Mouse (Mus musculus) hindbrain, embryonic 15.5 days (tissue): ENCODE measurements around the gene Ptprn2. TPM values are rescaled to one million over a fixed set of nuclear protein-coding genes. Genes with fewer than 3 reads are reported as not detected.

Source experiments
- ATAC-seq: fragments of 200-750 bp; cut with Nextera tagmentation; 2 replicates; pipeline ENCODE4 v1.8.0; 2017; ENCODE audit warnings: low read depth, moderate number of reproducible peaks, moderate TSS enrichment; ENCODE audit not compliant: low FRiP score
- H3K27ac ChIP-seq: fragments of 300-500 bp; sonication (generic); replicated peaks from 2 replicates; pipeline ENCODE4 v1.5.1; 2015; ENCODE audit warnings: mild to moderate bottlenecking, inconsistent platforms
- H3K27me3 ChIP-seq: fragments of 300-500 bp; sonication (generic); 2 replicates; pipeline ENCODE4 v1.6.1; 2015; ENCODE audit warnings: control low read depth, inconsistent platforms
- H3K36me3 ChIP-seq: fragments of 300-500 bp; sonication (generic); 2 replicates; pipeline ENCODE4 v1.6.1; 2015; ENCODE audit warnings: control low read depth, inconsistent platforms
- H3K4me1 ChIP-seq: fragments of 300-500 bp; sonication (generic); replicated peaks from 2 replicates; pipeline ENCODE4 v1.6.1; 2015; ENCODE audit warnings: control low read depth, inconsistent platforms
- H3K4me2 ChIP-seq: fragments of 300-500 bp; sonication (generic); 2 replicates; pipeline ENCODE4 v1.6.1; 2015; ENCODE audit warnings: moderate library complexity, mild to moderate bottlenecking, inconsistent platforms
- H3K4me3 ChIP-seq: fragments of 300-500 bp; sonication (generic); 2 replicates; pipeline ENCODE4 v1.5.1; 2015; ENCODE audit warnings: mild to moderate bottlenecking, inconsistent platforms
- H3K9ac ChIP-seq: fragments of 300-500 bp; sonication (generic); 2 replicates; pipeline ENCODE4 v1.6.1; 2015; ENCODE audit warnings: inconsistent platforms
- H3K9me3 ChIP-seq: fragments of 300-500 bp; sonication (generic); 2 replicates; pipeline ENCODE4 v1.6.1; 2016; ENCODE audit warnings: control low read depth, inconsistent platforms
- WGBS: fragments of 180-500 bp; shearing (Covaris S2); methylation state at CpG from one replicate; pipeline ENCODE4 v1.1.7; 2015; 5-methylcytosine and 5-hydroxymethylcytosine counted together
- polyA plus RNA-seq: library from polyadenylated mRNA; unstranded; fragments of >200 nt; fragmentation: Nextera tagmentation; extraction: Ambion mirVana; gene quantifications from 2 replicates; pipeline ENCODE4 v1.2.1, GENCODE M21; 2015

Gene Ptprn2
- polyA plus RNA-seq, 1 experiment from 2014 or later = 14.7 TPM

GRCm38 (mm10) chr12:117176259-117176823, 690.8 kb downstream of the Ptprn2 start:
- Histone ChIP-seq H3K4me2 (no peak overlapping the region), H3K4me1 (peaks cover 57% of the 10 kb centered on the region), H3K9me3 (no peaks in the 10 kb centered on the region), H3K36me3 (no peaks in the 10 kb centered on the region), H3K27ac (peak overlapping the region; percentile 42), H3K27me3 (no peaks in the 10 kb centered on the region), H3K9ac (peak overlapping the region; percentile 12; the same call in 1 of the 2 replicates), H3K4me3 (no peak overlapping the region)
- no peak for ATAC-seq
- 25% methylated on average over 13 of the region's 13 CpGs for WGBS

GRCm38 (mm10) chr12:117187167-117187566, 701.6 kb downstream of the Ptprn2 start:
- H3K9ac ChIP-seq = no peak overlapping the region
- no peaks in the 10 kb centered on the region for H3K27me3 ChIP-seq
- no peak overlapping the region for H3K4me3 ChIP-seq
- H3K36me3 ChIP-seq = peaks cover 30% of the 10 kb centered on the region; the same call in 1 of the 2 replicates
- no peaks in the 10 kb centered on the region for H3K9me3 ChIP-seq
- 84% methylated on average over 3 of the region's 3 CpGs for WGBS
- H3K27ac ChIP-seq = no peak overlapping the region
- H3K4me1 ChIP-seq = peaks cover 3% of the 10 kb centered on the region; the same call in 1 of the 2 replicates
- no peak for ATAC-seq
- H3K4me2 ChIP-seq = no peak overlapping the region

GRCm38 (mm10) chr12:117192001-117192400, 706.5 kb downstream of the Ptprn2 start:
- Histone ChIP-seq H3K9ac (no peak overlapping the region), H3K27me3 (no peaks in the 10 kb centered on the region), H3K4me2 (no peak overlapping the region), H3K4me1 (peaks cover 27% of the 10 kb centered on the region), H3K4me3 (no peak overlapping the region), H3K9me3 (no peaks in the 10 kb centered on the region), H3K36me3 (peaks cover 15% of the 10 kb centered on the region; the same call in 1 of the 2 replicates), H3K27ac (no peak overlapping the region)
- 78% methylated on average over 4 of the region's 4 CpGs for WGBS
- no peak for ATAC-seq

- 0 out of 2 replicates have a peak, but pooled peaks cover 3% of the 10 kb centered on the region for H3K36me3 ChIP-seq
- H3K4me2 ChIP-seq = peak overlapping the region; percentile 41
- peak overlapping the region; percentile 83 for H3K27ac ChIP-seq
- H3K9me3 ChIP-seq = no peaks in the 10 kb centered on the region
- H3K4me3 ChIP-seq = peak overlapping the region; percentile 1; the same call in 1 of the 2 replicates
- H3K27me3 ChIP-seq = no peaks in the 10 kb centered on the region
- H3K4me1 ChIP-seq = peaks cover 64% of the 10 kb centered on the region
- H3K9ac ChIP-seq = peak overlapping the region; percentile 33
- WGBS = 2% methylated on average over 12 of the region's 12 CpGs
- peak; percentile 78 for ATAC-seq
These were observed 711.4 kb downstream of the Ptprn2 start for GRCm38 (mm10) chr12:117196721-117197425.

GRCm38 (mm10) chr12:117198093-117198492, 712.6 kb downstream of the Ptprn2 start:
- Histone ChIP-seq H3K27ac (peak overlapping the region; percentile 83), H3K27me3 (no peaks in the 10 kb centered on the region), H3K9me3 (no peaks in the 10 kb centered on the region), H3K4me3 (no peak overlapping the region), H3K4me1 (peaks cover 70% of the 10 kb centered on the region), H3K4me2 (no peak overlapping the region), H3K36me3 (0 out of 2 replicates have a peak, but pooled peaks cover 3% of the 10 kb centered on the region), H3K9ac (no peak overlapping the region)
- ATAC-seq = no peak
- WGBS = 29% methylated on average over 8 of the region's 8 CpGs

GRCm38 (mm10) chr12:117200117-117200516, 714.6 kb downstream of the Ptprn2 start:
- Histone ChIP-seq H3K4me2 (no peak overlapping the region), H3K27me3 (no peaks in the 10 kb centered on the region), H3K9me3 (no peaks in the 10 kb centered on the region), H3K9ac (no peak overlapping the region), H3K4me1 (peaks cover 76% of the 10 kb centered on the region), H3K4me3 (no peak overlapping the region), H3K36me3 (no peaks in the 10 kb centered on the region), H3K27ac (peak overlapping the region; percentile 17; the same call in 1 of the 2 replicates)
- ATAC-seq = peak; percentile 20; the same call in 1 of the 2 replicates
- 20% methylated on average over 9 of the region's 9 CpGs for WGBS

- WGBS = 45% methylated on average over 5 of the region's 5 CpGs
- Histone ChIP-seq H3K4me1 (peaks cover 72% of the 10 kb centered on the region), H3K27me3 (no peaks in the 10 kb centered on the region), H3K9me3 (no peaks in the 10 kb centered on the region), H3K4me3 (no peak overlapping the region), H3K27ac (peak overlapping the region; percentile 17; the same call in 1 of the 2 replicates), H3K4me2 (no peak overlapping the region), H3K9ac (no peak overlapping the region), H3K36me3 (no peaks in the 10 kb centered on the region)
- no peak for ATAC-seq
These were observed 715.1 kb downstream of the Ptprn2 start for GRCm38 (mm10) chr12:117200590-117200989.

GRCm38 (mm10) chr12:117203506-117203905, 718.0 kb downstream of the Ptprn2 start:
- Histone ChIP-seq H3K36me3 (no peaks in the 10 kb centered on the region), H3K4me3 (no peak overlapping the region), H3K4me2 (no peak overlapping the region), H3K4me1 (peaks cover 44% of the 10 kb centered on the region), H3K27me3 (no peaks in the 10 kb centered on the region), H3K27ac (peak overlapping the region; percentile 43; the same call in 1 of the 2 replicates), H3K9ac (no peak overlapping the region), H3K9me3 (no peaks in the 10 kb centered on the region)
- ATAC-seq = no peak
- 34% methylated on average over 7 of the region's 7 CpGs for WGBS

- Histone ChIP-seq H3K4me1 (peaks cover 30% of the 10 kb centered on the region), H3K4me2 (no peak overlapping the region), H3K9ac (no peak overlapping the region), H3K4me3 (no peak overlapping the region), H3K27me3 (no peaks in the 10 kb centered on the region), H3K36me3 (no peaks in the 10 kb centered on the region), H3K9me3 (no peaks in the 10 kb centered on the region), H3K27ac (no peak overlapping the region)
- no peak for ATAC-seq
These were observed 719.4 kb downstream of the Ptprn2 start for GRCm38 (mm10) chr12:117204905-117205304.

GRCm38 (mm10) chr12:117207421-117208120, 722.1 kb downstream of the Ptprn2 start:
- no peaks in the 10 kb centered on the region for H3K27me3 ChIP-seq
- no peak overlapping the region for H3K27ac ChIP-seq
- no peak overlapping the region for H3K9ac ChIP-seq
- 0 out of 2 replicates have a peak, but pooled peaks cover 4% of the 10 kb centered on the region for H3K36me3 ChIP-seq
- peaks cover 15% of the 10 kb centered on the region for H3K4me1 ChIP-seq
- H3K9me3 ChIP-seq = no peaks in the 10 kb centered on the region
- WGBS = 78% methylated on average over 4 of the region's 4 CpGs
- ATAC-seq = no peak
- no peak overlapping the region for H3K4me2 ChIP-seq
- no peak overlapping the region for H3K4me3 ChIP-seq

- H3K4me3 ChIP-seq = no peak overlapping the region
- H3K36me3 ChIP-seq = peaks cover 18% of the 10 kb centered on the region; the same call in 1 of the 2 replicates
- H3K4me1 ChIP-seq = peaks cover 9% of the 10 kb centered on the region
- H3K9ac ChIP-seq = no peak overlapping the region
- H3K9me3 ChIP-seq = no peaks in the 10 kb centered on the region
- no peak overlapping the region for H3K27ac ChIP-seq
- H3K4me2 ChIP-seq = no peak overlapping the region
- no peaks in the 10 kb centered on the region for H3K27me3 ChIP-seq
- WGBS = 90% methylated on average over 4 of the region's 4 CpGs
- ATAC-seq = no peak
These were observed 724.9 kb downstream of the Ptprn2 start for GRCm38 (mm10) chr12:117210467-117210866.

GRCm38 (mm10) chr12:117213531-117213930, 728.0 kb downstream of the Ptprn2 start:
- no peaks in the 10 kb centered on the region for H3K27me3 ChIP-seq
- H3K9me3 ChIP-seq = no peaks in the 10 kb centered on the region
- H3K36me3 ChIP-seq = peaks cover 23% of the 10 kb centered on the region
- no peak for ATAC-seq
- H3K27ac ChIP-seq = no peak overlapping the region
- no peak overlapping the region for H3K4me2 ChIP-seq
- no peak overlapping the region for H3K4me3 ChIP-seq
- WGBS = 67% methylated on average over 1 of the region's 1 CpGs
- no peak overlapping the region for H3K9ac ChIP-seq
- H3K4me1 ChIP-seq = peaks cover 9% of the 10 kb centered on the region
